Mouse (Mus musculus) 3T3-L1 (cell line): Measurements from ENCODE around the gene Dpysl4.

Source experiments
- DNase-seq: peaks from one replicate; pipeline ENCODE4 v3.0.0-alpha.2; 2015; ENCODE audit warnings: low read depth, low spot score

Dpysl4 gene

DNA sequence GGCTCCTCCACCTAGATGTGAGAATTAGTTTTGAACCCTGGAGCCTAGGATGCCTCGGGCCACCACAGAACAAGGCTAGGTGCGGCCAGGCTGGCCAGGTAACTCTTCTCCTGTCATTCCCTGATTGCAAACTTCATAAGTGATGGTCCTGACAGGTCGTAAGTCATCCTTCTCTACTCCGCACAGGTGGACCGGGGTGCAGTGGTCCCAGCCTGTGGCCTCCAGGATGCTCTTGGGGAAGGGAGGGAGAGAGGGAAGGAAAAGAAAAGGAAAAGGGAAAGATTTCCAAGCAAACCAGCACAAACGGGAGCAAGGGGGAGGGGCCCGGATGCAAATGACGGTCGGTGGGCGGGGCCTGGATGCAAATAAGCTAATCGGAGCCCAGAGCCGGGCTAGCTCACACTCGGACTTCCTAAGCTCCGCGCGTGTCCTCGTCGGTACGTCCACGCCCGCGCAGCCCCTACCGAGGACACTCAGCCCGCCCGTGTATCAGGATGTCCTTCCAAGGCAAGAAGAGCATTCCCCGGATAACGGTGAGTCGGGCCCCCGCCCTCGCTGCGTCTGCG, at the start of gene Dpysl4:
Dpysl4 (plus strand) TSS at position 373 of the 566 bp plus-strand sequence.
- no peak for DNase-seq

DNA sequence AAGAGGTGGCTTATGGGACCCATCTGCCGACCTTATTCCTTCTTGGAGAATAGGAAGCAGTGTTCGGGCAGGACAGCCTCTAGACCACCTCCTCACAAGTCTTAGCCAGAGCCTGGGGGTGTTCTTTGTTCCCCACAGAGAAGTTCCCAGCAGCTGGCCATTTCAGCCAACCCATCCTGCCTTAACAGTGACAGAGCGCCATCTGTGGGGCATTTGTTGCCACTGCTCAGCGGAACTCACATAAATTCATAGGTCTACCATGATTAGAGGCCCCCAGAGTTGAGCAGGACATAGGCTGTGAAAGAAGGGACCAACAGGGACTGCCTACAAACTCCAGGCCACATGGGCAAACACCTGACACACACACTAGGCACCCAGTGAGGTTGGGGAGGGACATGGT, 22.4 kb upstream of the Dpysl4 start:
- no peak for DNase-seq

DNA sequence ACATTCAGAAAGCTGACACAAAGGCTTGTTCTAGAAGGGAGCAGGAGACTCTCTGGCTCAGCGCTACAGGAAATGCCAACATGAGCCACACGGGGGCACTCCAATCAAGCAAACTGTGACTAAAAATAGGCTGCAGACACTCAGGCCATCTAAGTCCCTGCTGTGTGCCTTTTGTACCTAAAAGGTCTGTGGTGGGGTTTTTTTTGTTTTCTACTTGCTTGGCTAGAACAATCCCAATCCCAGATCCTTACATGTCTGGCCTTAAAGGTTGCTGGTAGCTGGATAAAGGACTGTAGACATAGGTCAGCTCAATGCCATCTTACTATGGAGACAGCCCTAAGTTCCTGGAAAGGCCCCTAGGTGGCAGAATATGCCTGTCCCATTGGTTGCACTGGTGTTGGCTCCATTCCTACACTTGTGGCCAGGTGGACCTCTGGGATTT, 17.6 kb upstream of the Dpysl4 start:
- DNase-seq: peak; percentile 81

DNA sequence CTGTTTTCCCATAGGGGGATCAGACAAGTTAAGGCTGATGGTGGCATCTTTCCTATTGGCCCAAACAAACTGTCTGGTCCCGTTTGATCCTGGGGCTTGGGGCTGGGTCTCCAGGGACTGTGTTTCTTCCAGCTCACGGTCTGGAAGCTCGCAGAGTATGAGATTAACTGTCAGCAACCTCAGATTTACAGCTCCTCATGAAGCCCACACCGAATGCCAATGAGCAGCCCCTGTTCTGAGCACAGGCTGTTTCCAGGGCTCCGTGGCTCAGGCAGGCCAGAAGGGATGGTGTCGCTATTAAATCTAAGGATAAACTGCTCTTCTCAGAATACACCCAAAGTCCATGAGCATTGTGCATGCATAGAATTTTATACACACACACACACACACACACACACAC, 11.6 kb upstream of the Dpysl4 start:
- DNase-seq: no peak

DNA sequence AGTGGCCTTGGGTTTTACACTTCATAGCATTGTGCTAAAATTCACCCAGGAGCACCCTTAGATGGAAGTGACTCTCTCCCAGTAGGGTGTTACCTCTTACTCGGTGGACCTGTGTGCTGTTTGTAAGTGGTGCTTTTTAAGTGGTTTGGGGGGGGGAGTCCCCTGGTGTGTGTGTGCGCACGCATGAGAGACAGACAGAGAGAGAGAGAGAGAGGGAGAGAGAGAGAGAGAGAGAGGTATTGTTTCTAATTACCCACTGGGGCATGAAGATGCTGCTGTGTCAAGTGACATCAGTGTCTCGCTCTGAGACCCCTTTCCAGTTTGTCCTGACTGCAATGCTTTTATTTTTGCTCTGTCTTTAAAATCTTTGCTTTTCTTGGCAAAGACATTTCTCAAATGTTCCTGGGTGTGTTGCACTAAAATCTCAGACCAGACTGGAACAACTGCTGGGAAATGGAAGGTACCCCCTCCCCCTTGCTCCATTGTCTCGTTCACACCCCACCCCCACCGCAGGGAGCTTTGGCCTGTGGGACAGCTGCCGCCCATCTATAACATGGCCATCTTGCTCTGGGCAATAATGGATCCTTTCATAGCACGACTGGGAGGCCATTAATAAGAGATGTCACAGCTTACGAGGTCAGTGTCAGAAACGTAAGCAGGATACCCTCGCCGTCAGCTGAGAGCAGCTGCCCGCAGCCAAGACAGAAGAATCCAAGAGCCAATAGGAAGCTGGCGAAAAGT, 10.6 kb upstream of the Dpysl4 start:
- no peak for DNase-seq

DNA sequence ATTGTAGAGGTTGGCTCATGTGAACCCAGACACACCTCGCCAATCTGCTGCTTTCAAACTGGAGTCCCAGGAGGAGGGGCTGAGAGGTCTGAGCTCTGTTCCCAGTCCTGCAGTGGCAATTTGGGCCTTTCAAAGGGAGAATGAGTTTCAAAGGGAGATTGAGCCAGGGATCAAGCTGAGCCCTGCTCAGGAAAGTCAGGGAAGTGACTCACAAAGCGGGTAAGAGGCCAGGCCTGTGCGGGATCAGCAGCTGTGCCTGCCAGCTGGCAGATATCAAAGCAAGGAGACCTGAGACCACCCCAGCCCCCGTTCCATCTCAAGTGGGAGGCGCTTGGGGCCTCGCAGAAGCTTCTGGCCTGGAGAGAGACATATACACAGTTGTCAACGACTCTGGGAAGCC, 8.5 kb upstream of the Dpysl4 start:
- DNase-seq: no peak

DNA sequence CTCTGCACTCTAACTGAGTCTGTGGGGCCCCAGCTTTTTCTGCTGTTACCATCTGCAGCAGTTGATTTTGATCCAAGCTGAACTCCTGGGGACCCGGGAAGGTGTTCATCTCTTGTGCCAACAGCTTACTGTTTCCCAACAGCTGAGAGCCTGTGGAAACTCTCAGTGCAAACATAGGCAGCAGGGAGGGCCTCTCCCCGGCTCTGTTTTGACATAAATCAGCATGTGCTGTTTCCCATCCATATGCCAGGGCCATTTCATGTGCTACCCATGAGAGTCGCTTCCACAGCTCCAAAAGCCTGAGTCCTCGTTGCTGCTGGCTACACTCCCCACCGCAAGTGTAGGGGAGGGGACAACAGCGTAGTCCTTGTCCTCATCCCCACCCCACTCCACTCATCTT, 7.6 kb upstream of the Dpysl4 start:
- no peak for DNase-seq

DNA sequence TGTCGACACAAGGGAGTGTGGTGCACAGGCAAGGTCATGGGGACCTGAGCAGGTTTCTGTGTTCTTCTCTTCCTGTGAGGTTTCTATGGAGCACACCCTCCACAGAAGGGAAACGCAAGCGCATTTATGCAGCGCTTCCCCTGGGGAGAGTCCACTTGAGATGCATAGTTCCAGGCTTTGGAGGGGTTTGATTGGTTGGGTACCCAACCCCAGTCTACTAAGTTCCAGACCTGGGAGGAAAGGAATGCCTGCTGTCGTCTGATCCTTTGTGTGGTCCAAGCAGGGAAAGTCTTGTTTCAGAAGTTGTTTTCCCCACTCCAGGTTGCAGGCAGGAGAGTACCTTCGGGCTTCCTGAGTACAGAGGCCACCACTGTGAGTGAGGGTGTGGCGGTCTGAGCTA, 6.7 kb upstream of the Dpysl4 start:
- DNase-seq: no peak

DNA sequence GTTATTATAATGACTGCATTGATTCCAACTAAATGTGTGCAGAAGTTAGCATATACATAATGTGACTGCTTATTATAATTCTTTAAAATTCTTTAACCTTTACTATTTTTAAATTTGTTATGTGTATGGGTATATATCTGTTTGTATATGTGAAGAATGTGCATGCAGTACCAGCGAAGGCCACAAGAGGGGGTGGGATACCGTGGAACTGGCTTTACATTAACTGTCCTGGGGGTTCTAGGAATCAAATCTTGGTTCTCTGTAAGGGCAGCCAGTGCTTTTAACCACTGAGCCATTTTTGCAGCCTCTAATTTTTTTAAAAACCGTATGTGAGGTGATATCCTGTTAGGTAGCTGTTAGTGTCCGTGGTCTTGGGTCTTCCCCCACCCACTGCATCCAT, 5.1 kb upstream of the Dpysl4 start:
- no peak for DNase-seq

DNA sequence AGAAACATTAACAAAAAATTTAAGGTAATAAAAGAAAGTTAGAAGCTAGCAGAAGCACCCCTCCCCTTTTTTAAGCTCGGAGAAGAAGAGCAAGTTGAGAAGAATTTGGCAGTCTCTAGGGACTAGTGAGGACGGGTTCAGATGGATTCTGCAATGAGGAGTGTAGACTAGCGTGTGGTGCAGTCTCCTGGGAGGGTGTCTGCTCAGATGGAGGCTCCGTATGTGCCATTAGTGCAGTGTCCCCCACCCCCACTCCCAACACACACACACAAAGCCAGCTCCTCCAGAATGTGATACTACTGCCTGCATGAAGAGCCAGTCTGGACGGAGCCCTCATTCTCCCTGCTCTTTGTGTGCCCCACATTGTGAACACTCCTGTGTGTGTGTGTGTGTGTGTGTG, 4.6 kb upstream of the Dpysl4 start:
- no peak for DNase-seq

DNA sequence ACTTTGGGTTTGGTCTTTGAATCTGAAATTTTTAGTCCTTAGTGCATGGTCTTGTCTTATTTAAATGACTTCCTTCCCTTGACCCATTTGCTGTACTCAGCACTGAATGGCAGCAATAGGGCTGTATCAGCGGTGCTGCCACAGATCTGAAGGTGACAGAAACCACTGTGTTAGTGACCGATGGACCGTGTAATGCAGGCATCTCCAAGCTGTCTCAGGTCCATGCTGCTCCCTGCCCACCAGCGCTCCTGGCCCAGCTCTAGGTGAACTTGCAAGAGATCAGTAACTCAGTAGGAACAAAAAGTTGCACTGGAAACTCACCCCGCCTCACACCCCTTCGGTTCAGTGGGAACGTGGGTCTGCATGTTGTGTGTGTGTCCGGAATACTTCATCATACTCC, 3.5 kb upstream of the Dpysl4 start:
- DNase-seq: no peak

DNA sequence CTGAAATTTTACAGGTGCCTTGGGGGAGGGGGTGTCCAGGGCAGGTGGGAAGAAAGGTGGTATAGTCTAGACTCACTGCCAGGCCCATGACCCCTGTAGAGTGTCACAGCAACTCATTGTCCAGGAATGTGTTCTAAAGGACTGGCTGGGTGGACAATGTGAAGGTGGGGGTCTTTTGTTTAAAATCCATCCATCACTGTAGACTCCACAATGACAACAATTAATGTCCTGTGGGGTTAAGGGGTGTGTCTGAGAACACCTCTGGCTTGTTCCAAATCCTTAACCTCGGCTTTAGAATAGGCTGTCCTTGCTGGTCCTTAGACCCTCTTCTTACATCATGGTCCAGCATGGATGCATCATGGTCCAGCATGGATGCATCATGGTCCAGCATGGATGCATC, 1.5 kb upstream of the Dpysl4 start:
- no peak for DNase-seq

DNA sequence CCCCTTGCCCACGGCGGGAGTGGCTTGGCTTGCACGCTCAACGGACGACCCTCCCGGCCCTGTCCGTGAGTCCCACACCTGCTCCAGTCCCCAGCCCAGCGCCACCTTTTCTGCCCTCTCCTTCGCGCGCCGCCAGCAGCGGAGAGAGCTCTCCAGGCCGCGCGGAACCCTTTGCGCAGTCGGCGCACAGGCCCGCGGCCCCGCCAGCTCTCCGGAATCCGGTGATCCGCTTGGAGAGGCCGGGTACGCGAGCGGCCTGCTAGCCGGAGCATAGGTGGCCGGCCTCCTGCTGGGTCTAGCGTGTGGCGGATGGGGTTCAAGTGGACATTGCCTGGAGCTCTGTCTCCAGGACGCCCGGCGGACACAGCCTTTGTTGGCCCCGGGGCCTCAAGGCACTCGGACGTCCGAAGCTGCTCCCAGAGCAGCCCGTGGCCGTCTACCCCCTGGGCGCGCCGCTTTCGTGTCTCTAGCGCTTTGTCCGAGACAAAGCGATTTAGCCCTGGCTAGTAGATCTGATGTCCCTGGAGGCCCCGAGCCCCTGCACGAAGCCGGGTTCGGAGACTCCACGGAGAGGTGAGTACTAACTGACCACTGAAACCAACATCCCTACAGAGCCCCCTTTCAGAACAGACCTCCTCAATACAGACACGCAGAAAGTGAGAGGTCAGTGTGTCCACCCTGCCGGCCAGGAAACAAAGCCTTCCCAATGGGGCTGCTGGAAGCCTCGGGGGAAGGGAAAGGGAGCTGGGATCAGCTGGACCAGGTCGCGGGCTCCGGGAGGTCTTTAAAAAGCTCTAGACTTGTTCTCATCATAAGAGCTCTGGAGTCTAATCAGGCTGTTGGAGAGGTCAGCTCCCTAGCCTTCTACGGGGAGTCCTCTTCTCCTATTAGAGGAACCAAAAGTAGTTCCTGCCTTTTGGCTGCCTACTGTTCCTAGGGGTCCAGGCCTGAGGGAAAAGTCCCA, 676 bp downstream of the Dpysl4 start:
- DNase-seq: no peak

DNA sequence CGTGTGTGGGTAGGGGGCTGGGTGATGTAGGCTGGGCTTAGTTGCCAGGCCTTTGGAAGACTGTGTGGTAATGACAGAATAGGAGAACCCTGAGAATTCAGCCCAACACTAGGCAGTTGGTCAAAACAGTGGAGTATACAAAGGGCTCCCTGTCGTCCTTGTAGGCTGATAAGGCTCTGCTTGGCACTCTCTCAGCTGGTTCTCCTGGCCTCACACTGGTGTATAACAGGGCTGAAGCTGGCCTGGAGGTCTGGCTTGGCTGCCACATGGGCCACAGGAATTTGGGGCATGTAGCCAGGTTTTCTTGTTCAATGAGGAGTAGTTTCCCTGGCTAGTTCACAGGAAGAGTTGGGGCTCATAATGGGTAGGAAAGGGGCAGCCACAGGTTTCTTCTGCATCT, 2.0 kb downstream of the Dpysl4 start:
- peak; percentile 70 for DNase-seq

DNA sequence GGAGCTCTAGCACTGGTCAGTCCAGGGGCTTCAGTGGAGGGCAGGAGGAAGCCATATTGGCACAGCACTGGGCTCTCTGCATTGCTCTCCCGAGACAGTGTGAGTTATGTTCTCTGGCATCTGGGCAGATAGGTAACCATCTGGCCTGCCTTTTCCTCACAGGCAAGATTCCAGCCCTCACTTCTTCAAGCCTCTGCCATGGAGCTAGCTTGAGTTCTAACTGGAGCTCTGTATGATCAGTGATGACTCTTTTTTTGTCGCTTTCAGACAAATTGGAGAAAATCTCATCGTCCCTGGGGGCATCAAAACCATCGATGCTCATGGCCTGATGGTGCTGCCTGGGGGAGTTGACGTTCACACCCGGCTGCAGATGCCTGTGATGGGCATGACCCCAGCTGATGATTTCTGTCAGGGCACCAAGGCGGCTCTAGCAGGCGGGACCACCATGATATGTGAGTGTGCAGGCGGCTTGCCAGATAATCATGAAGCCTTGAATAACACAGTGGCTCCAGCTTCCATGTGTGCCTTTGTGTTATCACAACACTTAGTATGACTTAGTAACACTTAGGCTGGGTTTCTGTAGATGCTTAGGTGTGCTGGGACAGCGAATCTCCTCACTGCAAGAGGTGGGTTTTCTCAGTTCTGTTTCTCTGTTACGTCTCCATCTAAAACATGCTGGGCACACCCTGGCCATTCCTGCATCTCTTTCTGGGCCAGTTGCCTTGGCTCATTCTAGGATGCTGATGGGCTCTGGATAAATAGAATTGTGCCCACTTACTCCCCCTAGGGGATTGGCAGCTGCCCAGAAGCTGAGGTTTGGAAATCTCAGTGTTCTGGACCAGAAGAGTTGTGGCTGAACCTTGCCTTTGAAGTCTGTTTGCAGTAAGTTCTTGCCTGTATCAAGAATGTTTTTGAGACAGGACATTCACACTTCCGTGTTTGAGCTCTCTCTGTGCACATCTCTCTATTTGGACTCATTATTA, 4.4 kb downstream of the Dpysl4 start:
- DNase-seq: no peak

DNA sequence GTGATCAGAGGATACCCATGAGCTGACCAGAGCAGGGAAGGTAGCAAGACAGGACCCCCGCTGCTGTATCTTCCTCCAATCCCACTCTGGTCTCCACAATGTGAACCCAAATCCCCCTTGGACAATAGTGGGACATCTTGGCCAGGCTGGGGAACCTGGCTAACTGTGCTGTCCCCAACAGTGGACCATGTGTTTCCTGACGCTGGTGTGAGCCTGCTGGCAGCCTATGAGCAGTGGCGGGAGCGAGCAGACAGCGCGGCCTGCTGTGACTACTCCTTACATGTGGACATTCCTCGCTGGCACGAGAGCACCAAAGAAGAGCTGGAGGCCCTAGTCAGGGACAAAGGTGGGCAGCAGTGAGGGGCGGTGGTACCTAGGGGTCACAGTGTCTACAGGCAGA, 5.9 kb downstream of the Dpysl4 start:
- DNase-seq: no peak

DNA sequence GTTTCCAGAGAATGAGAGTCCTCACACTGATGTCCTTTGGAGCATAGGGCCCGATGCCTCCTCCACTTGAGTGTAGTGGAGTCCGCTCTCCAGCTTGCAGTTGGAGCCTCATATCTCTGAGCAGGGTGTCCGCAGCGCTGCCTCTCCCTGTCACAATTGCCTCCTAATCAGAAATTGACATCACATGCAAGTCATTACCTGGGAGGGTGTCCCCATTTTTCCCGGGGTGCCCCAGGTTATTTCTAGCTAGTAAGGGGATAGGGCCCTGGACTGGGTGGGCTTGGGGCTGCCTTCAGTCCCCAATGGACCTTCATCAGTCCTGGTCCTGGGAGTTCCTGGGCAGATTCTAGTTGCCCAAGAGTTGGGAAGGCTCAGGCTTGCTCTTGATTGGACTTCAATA, 6.9 kb downstream of the Dpysl4 start:
- DNase-seq: no peak

DNA sequence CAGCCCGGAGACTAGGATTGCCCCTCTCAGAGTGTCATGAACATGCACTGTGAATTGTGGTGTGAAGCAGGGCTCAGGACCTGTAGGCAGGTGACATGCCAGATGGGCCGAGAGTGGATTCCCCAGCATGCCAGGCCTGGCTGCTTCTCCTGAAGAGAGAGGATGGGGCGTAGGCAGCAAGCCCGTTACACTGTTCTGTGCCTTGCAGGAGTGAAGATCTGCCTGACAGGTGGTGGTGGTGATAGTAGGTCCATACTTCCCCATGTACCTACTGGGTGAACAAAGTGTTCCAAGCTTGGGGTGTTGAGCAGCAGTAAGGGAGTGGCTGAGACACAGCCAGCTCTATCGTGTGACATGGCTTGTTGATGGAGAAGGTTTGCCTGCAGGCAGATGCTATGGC, 7.3 kb downstream of the Dpysl4 start:
- no peak for DNase-seq

DNA sequence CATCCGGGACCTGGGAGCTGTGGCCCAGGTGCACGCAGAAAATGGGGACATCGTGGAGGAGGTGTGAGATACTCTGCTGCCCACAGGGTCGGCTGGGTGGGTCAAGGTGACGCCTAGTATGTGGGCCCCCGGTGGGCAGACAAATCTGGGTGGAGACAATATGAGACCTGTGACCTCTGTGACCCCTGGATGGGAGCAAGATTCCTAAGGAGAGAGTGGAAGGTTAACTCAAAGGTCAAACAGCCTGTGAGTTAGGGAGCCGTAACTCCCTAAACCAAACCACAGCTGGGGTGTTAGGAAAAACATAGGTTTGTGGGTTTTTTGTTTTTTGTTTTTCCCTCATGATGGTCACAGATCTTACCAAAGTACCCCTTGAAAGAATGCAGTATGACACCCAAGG, 8.0 kb downstream of the Dpysl4 start:
- no peak for DNase-seq

DNA sequence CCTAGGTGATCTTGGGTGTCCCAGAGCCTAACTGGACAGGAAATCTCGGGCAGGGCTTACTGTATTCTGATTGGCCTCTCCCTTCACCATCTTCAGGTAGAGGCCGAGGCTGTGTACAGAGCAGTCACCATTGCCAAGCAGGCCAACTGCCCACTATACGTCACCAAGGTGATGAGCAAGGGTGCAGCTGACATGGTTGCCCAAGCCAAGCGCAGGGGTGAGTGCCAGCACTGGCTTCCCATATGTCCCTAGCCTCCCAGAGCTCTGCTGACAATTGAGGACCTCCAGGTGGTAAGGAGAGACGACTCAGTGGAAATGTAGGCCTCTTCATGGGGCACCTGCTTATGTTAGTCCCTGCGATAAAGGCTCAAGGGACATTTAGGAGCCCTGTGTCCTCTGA, 9.0 kb downstream of the Dpysl4 start:
- no peak for DNase-seq

DNA sequence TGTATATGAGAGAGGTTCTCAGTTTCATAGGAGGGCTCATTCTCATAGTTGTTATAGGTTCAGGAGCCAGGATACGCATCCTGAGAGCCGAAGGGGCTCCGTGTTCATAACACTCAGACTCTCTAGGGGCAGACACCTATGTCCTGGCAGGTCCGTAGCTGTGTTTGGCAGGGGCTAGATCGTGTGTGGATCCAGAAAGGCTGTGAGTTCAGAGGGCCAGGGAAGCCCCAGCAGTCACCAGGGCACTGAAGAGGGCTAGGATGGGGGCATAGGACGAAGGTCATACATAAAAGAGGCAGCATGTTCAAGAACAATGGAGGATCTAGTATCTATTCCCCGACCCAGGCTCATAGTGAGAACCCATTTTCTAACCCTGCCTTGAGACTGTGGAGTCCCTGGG, 9.5 kb downstream of the Dpysl4 start:
- no peak for DNase-seq
